Mouse (Mus musculus): ENCODE measurements at regions not wholly inside any gene's neighbourhood (a gene's known extent, or its start where the extent isn't known, plus 50 kb on each side); places are given as distances from the start of the nearest gene placed in this dataset.

- H3K9me3 ChIP-seq (ENCODE audit: low read length) = no peaks in the 10 kb centered on the region
- no peak for TF ChIP-seq NANOG (IDR thresholded peaks at IDR 0.05; ENCODE audit: borderline replicate concordance, low read length)
- TF ChIP-seq CTCF (conservative IDR thresholded peaks at IDR 0.05; ENCODE audit: low read length) = no peak
- no peak for TF ChIP-seq POU5F1 (IDR thresholded peaks at IDR 0.05; ENCODE audit: borderline replicate concordance, low read length)
- no peaks in the 10 kb centered on the region for H3K36me3 ChIP-seq (ENCODE audit: insufficient read depth, low read length)
- no peak overlapping the region for H3K4me3 ChIP-seq (replicated peaks; ENCODE audit: low read length)
- H3K4me1 ChIP-seq (replicated peaks; ENCODE audit: low read depth, low read length) = no peaks in the 10 kb centered on the region
- H3K27me3 ChIP-seq (ENCODE audit: insufficient read depth, low read length) = no peaks in the 10 kb centered on the region
Observed at GRCm38 (mm10) chr1:113308037-113308436, 1443.3 kb upstream of the Dsel start.

GRCm38 (mm10) chr1:113297807-113298206 lies 1433.1 kb upstream of the Dsel start:
- no peaks in the 10 kb centered on the region for H3K9me3 ChIP-seq (ENCODE audit: low read length)
- no peaks in the 10 kb centered on the region for H3K4me1 ChIP-seq (replicated peaks; ENCODE audit: low read depth, low read length)
- TF ChIP-seq CTCF (conservative IDR thresholded peaks at IDR 0.05; ENCODE audit: low read length) (no peak), NANOG (IDR thresholded peaks at IDR 0.05; ENCODE audit: borderline replicate concordance, low read length) (no peak), POU5F1 (IDR thresholded peaks at IDR 0.05; ENCODE audit: borderline replicate concordance, low read length) (no peak)
- no peaks in the 10 kb centered on the region for H3K27me3 ChIP-seq (ENCODE audit: insufficient read depth, low read length)
- no peak overlapping the region for H3K4me3 ChIP-seq (replicated peaks; ENCODE audit: low read length)
- no peaks in the 10 kb centered on the region for H3K36me3 ChIP-seq (ENCODE audit: insufficient read depth, low read length)

- TF ChIP-seq NANOG (IDR thresholded peaks at IDR 0.05; ENCODE audit: borderline replicate concordance, low read length) (no peak), CTCF (conservative IDR thresholded peaks at IDR 0.05; ENCODE audit: low read length) (no peak), POU5F1 (IDR thresholded peaks at IDR 0.05; ENCODE audit: borderline replicate concordance, low read length) (no peak)
- Histone ChIP-seq H3K4me3 (replicated peaks; ENCODE audit: low read length) (no peak overlapping the region), H3K4me1 (replicated peaks; ENCODE audit: low read depth, low read length) (no peaks in the 10 kb centered on the region), H3K36me3 (ENCODE audit: insufficient read depth, low read length) (no peaks in the 10 kb centered on the region), H3K27me3 (ENCODE audit: insufficient read depth, low read length) (no peaks in the 10 kb centered on the region), H3K9me3 (ENCODE audit: low read length) (no peaks in the 10 kb centered on the region)
Observed at GRCm38 (mm10) chr1:113288242-113288641, 1423.5 kb upstream of the Dsel start.

GRCm38 (mm10) chr1:113284122-113284521 lies 1419.4 kb upstream of the Dsel start:
- TF ChIP-seq NANOG (IDR thresholded peaks at IDR 0.05; ENCODE audit: borderline replicate concordance, low read length) = no peak
- no peak for TF ChIP-seq POU5F1 (IDR thresholded peaks at IDR 0.05; ENCODE audit: borderline replicate concordance, low read length)
- no peak for TF ChIP-seq CTCF (conservative IDR thresholded peaks at IDR 0.05; ENCODE audit: low read length)
- no peaks in the 10 kb centered on the region for H3K27me3 ChIP-seq (ENCODE audit: insufficient read depth, low read length)
- H3K36me3 ChIP-seq (ENCODE audit: insufficient read depth, low read length) = no peaks in the 10 kb centered on the region
- no peak overlapping the region for H3K4me3 ChIP-seq (replicated peaks; ENCODE audit: low read length)
- peaks cover 6% of the 10 kb centered on the region for H3K9me3 ChIP-seq (ENCODE audit: low read length)
- no peaks in the 10 kb centered on the region for H3K4me1 ChIP-seq (replicated peaks; ENCODE audit: low read depth, low read length)

DNA sequence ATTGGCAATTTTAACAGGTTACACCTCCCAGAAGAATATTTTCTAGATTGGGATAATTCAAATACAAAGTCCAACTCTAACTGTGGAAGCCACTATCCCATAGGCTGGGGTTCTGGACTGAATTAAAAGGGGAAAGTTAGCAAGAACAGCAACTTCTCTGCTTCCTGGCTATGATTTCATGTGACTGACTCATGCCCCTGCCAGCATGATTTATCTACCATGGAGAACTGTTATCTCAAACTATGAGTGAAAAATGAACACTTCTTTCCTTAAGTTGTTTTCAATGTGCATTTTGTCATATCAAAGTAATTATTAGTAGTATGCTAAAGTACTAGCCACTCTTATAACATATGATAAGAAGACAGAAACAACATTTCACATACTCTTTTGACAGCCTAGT lies 1394.7 kb upstream of the Dsel start:
- no peak for TF ChIP-seq CTCF (conservative IDR thresholded peaks at IDR 0.05; ENCODE audit: low read length)
- TF ChIP-seq POU5F1 (IDR thresholded peaks at IDR 0.05; ENCODE audit: borderline replicate concordance, low read length) = no peak
- no peak for TF ChIP-seq NANOG (IDR thresholded peaks at IDR 0.05; ENCODE audit: borderline replicate concordance, low read length)
- Histone ChIP-seq H3K4me3 (replicated peaks; ENCODE audit: low read length) (no peak overlapping the region), H3K9me3 (ENCODE audit: low read length) (no peaks in the 10 kb centered on the region), H3K27me3 (ENCODE audit: insufficient read depth, low read length) (no peaks in the 10 kb centered on the region), H3K4me1 (replicated peaks; ENCODE audit: low read depth, low read length) (no peaks in the 10 kb centered on the region), H3K36me3 (ENCODE audit: insufficient read depth, low read length) (no peaks in the 10 kb centered on the region)

DNA sequence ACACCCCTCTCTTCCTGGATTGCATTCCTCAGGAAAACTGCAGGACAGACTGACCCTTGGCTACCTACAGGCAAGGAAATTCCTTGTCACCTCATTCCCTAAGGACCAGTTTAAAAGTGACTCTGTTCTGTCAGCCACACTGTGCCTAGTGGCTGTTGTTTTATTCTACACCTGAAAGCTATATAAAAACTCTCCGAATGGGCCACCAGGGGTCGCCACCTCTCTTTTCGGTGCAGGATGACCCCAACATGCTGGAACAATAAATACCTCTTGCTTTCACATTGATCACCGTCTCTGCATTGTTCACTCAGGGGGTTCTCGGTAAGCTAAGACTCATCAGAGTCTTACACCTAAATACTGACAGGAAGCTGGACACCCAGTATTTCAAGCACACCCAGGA lies 1382.6 kb upstream of the Dsel start:
- H3K9me3 ChIP-seq (ENCODE audit: low read length) = peaks cover 19% of the 10 kb centered on the region
- TF ChIP-seq NANOG (IDR thresholded peaks at IDR 0.05; ENCODE audit: borderline replicate concordance, low read length) = no peak
- no peak for TF ChIP-seq POU5F1 (IDR thresholded peaks at IDR 0.05; ENCODE audit: borderline replicate concordance, low read length)
- TF ChIP-seq CTCF (conservative IDR thresholded peaks at IDR 0.05; ENCODE audit: low read length) = peak; percentile 26
- H3K4me1 ChIP-seq (replicated peaks; ENCODE audit: low read depth, low read length) = no peaks in the 10 kb centered on the region
- no peak overlapping the region for H3K4me3 ChIP-seq (replicated peaks; ENCODE audit: low read length)
- H3K27me3 ChIP-seq (ENCODE audit: insufficient read depth, low read length) = no peaks in the 10 kb centered on the region
- no peaks in the 10 kb centered on the region for H3K36me3 ChIP-seq (ENCODE audit: insufficient read depth, low read length)

- Histone ChIP-seq H3K9me3 (ENCODE audit: low read length) (no peaks in the 10 kb centered on the region), H3K4me3 (replicated peaks; ENCODE audit: low read length) (no peak overlapping the region), H3K27me3 (ENCODE audit: insufficient read depth, low read length) (no peaks in the 10 kb centered on the region), H3K36me3 (ENCODE audit: insufficient read depth, low read length) (no peaks in the 10 kb centered on the region), H3K4me1 (replicated peaks; ENCODE audit: low read depth, low read length) (no peaks in the 10 kb centered on the region)
- TF ChIP-seq POU5F1 (IDR thresholded peaks at IDR 0.05; ENCODE audit: borderline replicate concordance, low read length) (no peak), CTCF (conservative IDR thresholded peaks at IDR 0.05; ENCODE audit: low read length) (no peak), NANOG (IDR thresholded peaks at IDR 0.05; ENCODE audit: borderline replicate concordance, low read length) (no peak)
Observed at GRCm38 (mm10) chr1:113210095-113210494, 1345.4 kb upstream of the Dsel start.

DNA sequence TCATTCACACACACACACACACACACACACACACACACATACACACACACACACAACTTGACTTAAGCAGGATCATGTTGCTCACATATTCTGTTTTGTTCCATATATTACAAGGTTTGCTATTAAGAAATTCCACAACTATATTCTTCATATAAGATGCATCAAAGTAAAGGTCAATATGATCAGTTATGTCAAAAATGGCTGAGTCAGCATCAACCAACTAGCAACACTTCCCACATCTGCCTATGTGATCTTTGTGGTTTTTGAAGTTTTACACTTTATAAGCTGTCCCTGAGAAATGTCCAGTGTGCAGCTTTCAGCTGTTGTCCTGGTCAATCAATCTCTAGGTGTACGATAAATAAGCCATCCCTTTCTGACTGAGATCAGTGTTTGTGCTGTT lies 1339.3 kb upstream of the Dsel start:
- Histone ChIP-seq H3K4me3 (replicated peaks; ENCODE audit: low read length) (no peak overlapping the region), H3K9me3 (ENCODE audit: low read length) (no peaks in the 10 kb centered on the region)
- TF ChIP-seq POU5F1 (IDR thresholded peaks at IDR 0.05; ENCODE audit: borderline replicate concordance, low read length) (no peak), CTCF (conservative IDR thresholded peaks at IDR 0.05; ENCODE audit: low read length) (no peak)

DNA sequence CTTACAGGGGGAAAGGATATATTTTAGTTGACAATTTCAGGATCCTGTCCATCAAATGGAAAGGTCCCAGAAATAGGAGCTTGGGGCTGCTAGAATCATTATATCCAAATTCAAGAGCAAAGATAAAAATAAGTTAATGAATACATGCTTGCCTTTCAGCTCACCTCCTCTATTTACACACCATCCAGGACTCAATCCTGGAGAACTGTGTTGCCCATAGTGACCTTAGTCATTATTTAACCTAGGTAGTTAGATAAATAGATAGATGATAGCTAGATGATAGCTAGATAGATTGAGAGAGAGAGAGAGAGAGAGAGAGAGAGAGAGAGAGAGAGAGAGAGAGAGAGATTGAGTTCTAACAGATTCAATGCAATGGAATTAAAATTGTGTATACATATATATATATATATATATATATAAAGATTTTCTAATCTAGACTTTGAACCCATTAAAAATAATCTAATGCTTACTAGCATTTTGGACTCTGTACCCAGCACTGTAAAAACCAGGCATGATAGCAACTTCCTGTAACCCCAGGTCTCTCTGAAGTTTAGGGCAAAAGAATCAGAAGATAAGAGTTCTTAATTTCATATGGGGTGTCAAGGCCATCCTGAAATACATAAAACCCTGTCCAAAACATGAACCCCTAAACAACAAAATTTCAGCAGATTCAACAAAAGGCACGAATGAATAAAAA lies 1329.5 kb upstream of the Dsel start:
- TF ChIP-seq POU5F1 (IDR thresholded peaks at IDR 0.05; ENCODE audit: borderline replicate concordance, low read length) (no peak), NANOG (IDR thresholded peaks at IDR 0.05; ENCODE audit: borderline replicate concordance, low read length) (no peak), CTCF (conservative IDR thresholded peaks at IDR 0.05; ENCODE audit: low read length) (no peak)
- Histone ChIP-seq H3K36me3 (ENCODE audit: insufficient read depth, low read length) (no peaks in the 10 kb centered on the region), H3K27me3 (ENCODE audit: insufficient read depth, low read length) (no peaks in the 10 kb centered on the region), H3K4me1 (replicated peaks; ENCODE audit: low read depth, low read length) (no peaks in the 10 kb centered on the region), H3K4me3 (replicated peaks; ENCODE audit: low read length) (no peak overlapping the region), H3K9me3 (ENCODE audit: low read length) (no peaks in the 10 kb centered on the region)

More for the DNA sequence above, 1339.3 kb upstream of the Dsel start:
- H3K4me1 ChIP-seq (replicated peaks; ENCODE audit: low read depth, low read length) = no peaks in the 10 kb centered on the region
- H3K36me3 ChIP-seq (ENCODE audit: insufficient read depth, low read length) = no peaks in the 10 kb centered on the region
- H3K27me3 ChIP-seq (ENCODE audit: insufficient read depth, low read length) = no peaks in the 10 kb centered on the region
